19 mouse cellular contexts compared by ENCODE assay signal in the genomic region with DNA sequence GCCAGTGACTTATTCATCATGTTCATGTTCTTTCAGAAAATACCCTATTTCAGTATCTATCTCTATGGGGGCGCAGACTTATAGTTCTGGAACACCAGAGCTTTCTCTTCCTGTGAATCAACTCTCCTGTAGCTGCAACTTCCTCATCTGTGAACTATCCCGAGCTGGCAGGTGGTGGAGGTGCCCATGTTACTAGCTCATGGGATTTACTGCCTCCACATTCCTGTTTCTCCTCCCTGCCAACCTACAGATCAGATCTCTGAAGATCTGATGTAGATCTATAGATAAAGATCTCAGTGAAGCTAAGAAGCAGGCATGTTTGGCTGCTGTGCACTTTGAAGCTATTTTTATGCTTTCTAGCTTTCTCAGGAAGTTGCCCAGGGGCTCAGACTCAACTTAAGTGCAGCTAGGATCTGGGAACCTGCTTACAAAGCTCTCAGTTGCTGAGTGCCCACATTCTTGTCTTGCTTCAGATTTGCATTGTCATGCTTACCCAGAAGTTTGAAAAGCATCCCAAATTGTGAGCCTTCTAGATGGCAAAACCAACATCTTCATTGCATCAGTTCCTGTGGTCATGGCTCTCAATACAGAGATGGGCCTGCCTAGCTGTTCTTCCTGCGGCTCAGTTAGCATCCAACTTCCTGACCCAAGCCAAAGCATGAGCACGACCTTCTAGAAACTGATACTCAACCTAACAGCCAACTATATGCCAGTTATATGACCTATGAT.
DNase-seq lines count a peak whose midpoint lies in the region; ATAC-seq lines count a peak whose summit lies in the region.
"Had no signal": no experiment of that assay in that cellular context is flagged by ENCODE, and none has a peak within 500 bp of the region (broad histone marks: within the 10 kb centered on the region; RNA-seq: fewer than 3 reads in every experiment).

No protein-coding gene starts in this region.

- peak; percentile 10 to 13 for DNase-seq in left cerebral cortex, postnatal 36 days (ENCODE audit: low spot score in 2 of 2)
- DNase-seq in left cerebral cortex, postnatal 14 days (ENCODE audit: low spot score in 2 of 2) = no peak
- DNase-seq in 3134 (ENCODE audit: extremely low read depth, insufficient read length, low spot score) = peak; percentile 13
- peak; percentile 8 for DNase-seq in CD4-positive helper T cell, adult 2 months (ENCODE audit: low read depth, low spot score)
- DNase-seq in hindbrain, embryonic 14.5 days (ENCODE audit: low spot score) = no peak
- no peak for DNase-seq in kidney, postnatal 25 days
- DNase-seq: cerebellum, adult 2 months; gastrocnemius, postnatal 14 days; heart, postnatal 10 days; kidney, adult 11 months; kidney, postnatal 10 days; layer of hippocampus, adult 9-11 months; left cerebral cortex, postnatal 4 days; lung, postnatal 10 days had no signal

- H3K4me2 ChIP-seq in hindbrain, embryonic 14.5 days (replicated peaks) = no peak overlapping the region
- H3K4me2 ChIP-seq: liver, embryonic 12.5 days; midbrain, embryonic 11.5 days had no signal

- 83% methylated on average over 4 of the region's 4 CpGs for WGBS in hindbrain, embryonic 14.5 days

- no peak overlapping the region for H3K4me3 ChIP-seq in hindbrain, embryonic 14.5 days (replicated peaks; ENCODE audit: low read length)
- H3K4me3 ChIP-seq: liver, embryonic 12.5 days had no signal

- intact Hi-C loops in left cerebral cortex, postnatal 36 days (cut with DNase I) = no loop called here
- intact Hi-C loops in left cerebral cortex, postnatal 14 days (cut with DNase I) = no loop called here

- no peak overlapping the region for H3K27ac ChIP-seq in hindbrain, embryonic 14.5 days
- H3K27ac ChIP-seq: liver, embryonic 12.5 days had no signal

- no peaks in the 10 kb centered on the region for H3K36me3 ChIP-seq in hindbrain, embryonic 14.5 days (replicated peaks; ENCODE audit: control insufficient read depth, insufficient read depth)
- H3K36me3 ChIP-seq: liver, embryonic 12.5 days had no signal

- H3K9me3 ChIP-seq in hindbrain, embryonic 14.5 days (ENCODE audit: control insufficient read depth, low read length) = no peaks in the 10 kb centered on the region
- H3K9me3 ChIP-seq: liver, embryonic 12.5 days had no signal

- no peak overlapping the region for H3K9ac ChIP-seq in hindbrain, embryonic 14.5 days
- H3K9ac ChIP-seq: liver, embryonic 12.5 days had no signal

- ATAC-seq in hematopoietic stem cell, adult 5-6 weeks (replicated peaks in 1 of 2; ENCODE audit: insufficient read depth in 1 of 2, low FRiP score in 2 of 2, low TSS enrichment in 1 of 2, low read depth in 1 of 2, poor library complexity in 2 of 2, severe bottlenecking in 2 of 2) = peak; percentile 81 to 87; a peak in 3 of 4 replicates
- ATAC-seq in hindbrain, embryonic 14.5 days (ENCODE audit: low FRiP score) = no peak
- ATAC-seq: forebrain, embryonic 14.5 days; hindbrain, embryonic 16.5 days; liver, embryonic 12.5 days had no signal

- H3K27me3 ChIP-seq in hindbrain, embryonic 14.5 days (ENCODE audit: control insufficient read depth, insufficient read depth, low read length) = no peaks in the 10 kb centered on the region
- H3K27me3 ChIP-seq: liver, embryonic 12.5 days had no signal

- no peaks in the 10 kb centered on the region for H3K4me1 ChIP-seq in hindbrain, embryonic 14.5 days (replicated peaks; ENCODE audit: control insufficient read depth, insufficient read depth, low read length)
- H3K4me1 ChIP-seq: liver, embryonic 12.5 days had no signal

Comparison
In these comparisons a context has a peak if more than half of its experiments do, and no peak if none do; other contexts are left out.
1. DNase-seq: peak in left cerebral cortex, postnatal 36 days (2 of 2), 3134 (single experiment) and CD4-positive helper T cell, adult 2 months (single experiment); none in left cerebral cortex, postnatal 14 days (0 of 2), hindbrain, embryonic 14.5 days (single experiment) and kidney, postnatal 25 days (0 of 2).